Mouse (Mus musculus) kidney, postnatal 36 days (tissue): ENCODE results near the gene Gga3.

ENCODE experiments used
- DNase-seq, 2 experiments: peaks; one replicate each; pipeline ENCODE4 v3.0.0; 2021 to 2022; ENCODE audit warnings: mixed read lengths in 2 of 2

Gga3 gene

GRCm38 (mm10) chr11:115630532-115631504 lies 27.0 kb upstream of the Gga3 start:
- peak; percentile 43 to 51 for DNase-seq

- no peak for DNase-seq
Observed at GRCm38 (mm10) chr11:115629734-115630531, 26.1 kb upstream of the Gga3 start.

GRCm38 (mm10) chr11:115628465-115629101 lies 24.7 kb upstream of the Gga3 start:
- DNase-seq: no peak

GRCm38 (mm10) chr11:115627705-115628464 lies 24.0 kb upstream of the Gga3 start, which contains the start of gene Slc25a19:
Slc25a19 (minus strand) TSS chr11:115628295.
- DNase-seq: peak; percentile 100

- DNase-seq: no peak
Observed at GRCm38 (mm10) chr11:115626824-115627616, 23.2 kb upstream of the Gga3 start.

DNA sequence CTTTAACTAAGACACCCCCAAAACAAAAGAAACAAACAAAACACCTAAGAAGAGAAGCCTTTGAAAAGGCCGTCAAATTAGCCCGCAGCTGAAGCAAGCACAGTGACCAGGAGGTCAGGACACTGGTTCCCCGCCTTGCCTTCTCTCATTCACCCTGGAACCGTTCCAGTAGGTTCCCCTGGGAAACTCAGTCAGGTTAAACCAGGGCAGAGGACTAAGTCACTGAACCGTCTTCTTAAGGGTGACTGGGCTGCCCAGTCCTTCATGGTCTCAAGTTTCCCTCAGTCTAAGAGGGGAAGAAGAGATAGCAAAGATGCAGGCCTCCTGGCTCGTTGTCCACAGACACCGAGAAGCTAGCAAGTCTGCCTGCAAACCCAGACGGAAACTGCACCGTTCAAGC lies 22.0 kb upstream of the Gga3 start:
- peak; percentile 85 to 94 for DNase-seq

DNA sequence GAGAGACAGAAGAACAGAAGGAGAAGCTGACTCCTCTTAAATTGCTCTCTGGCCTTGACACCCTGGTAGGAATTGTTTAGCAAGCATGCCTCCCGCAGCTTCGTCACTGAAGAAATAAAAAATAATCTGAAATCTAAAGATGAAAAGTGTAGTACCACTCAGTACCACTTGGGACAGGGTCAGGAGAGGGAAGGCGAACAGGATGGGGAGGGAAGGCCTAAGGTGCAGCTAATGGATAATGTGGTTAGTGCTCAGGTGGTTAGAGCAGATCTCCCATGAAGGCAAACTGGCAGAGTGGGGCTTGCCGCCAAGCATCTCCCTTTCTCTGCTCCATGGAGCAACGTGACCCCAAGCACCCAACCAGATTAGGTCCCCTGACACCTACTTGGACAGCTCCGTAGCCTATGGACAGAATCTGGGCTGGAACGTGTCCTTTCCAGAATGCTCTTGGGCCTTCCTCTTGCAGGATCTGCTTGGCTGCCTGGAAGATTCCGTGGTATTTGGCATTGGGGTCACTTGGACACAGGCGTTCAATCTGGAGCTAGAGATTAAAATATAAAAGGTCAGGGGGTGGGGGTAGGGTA lies 19.7 kb upstream of the Gga3 start:
- DNase-seq: peak in 1 of 2 experiments; percentile 40

DNA sequence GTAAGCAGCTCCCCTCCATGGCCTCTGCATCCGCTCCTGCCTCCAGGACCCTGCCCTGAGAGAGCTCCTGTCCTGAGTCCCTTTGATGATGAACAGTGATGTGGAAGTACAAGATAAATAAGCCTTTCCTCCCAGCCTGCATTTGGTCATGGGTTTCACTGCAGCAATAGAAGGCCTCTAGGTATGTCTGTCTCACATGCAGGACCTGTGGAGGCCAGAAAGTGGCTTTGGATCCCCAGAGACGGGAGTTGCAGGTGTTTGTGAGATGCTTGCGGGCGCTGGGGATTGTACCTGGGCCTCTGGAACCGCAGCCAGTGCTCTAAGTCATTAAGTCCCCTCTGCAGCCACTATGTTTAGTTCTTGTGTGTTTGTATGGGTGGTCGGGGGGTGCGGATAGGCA lies 16.1 kb upstream of the Gga3 start:
- no peak for DNase-seq

- no peak for DNase-seq
Observed at GRCm38 (mm10) chr11:115618732-115619516, 15.1 kb upstream of the Gga3 start.

DNA sequence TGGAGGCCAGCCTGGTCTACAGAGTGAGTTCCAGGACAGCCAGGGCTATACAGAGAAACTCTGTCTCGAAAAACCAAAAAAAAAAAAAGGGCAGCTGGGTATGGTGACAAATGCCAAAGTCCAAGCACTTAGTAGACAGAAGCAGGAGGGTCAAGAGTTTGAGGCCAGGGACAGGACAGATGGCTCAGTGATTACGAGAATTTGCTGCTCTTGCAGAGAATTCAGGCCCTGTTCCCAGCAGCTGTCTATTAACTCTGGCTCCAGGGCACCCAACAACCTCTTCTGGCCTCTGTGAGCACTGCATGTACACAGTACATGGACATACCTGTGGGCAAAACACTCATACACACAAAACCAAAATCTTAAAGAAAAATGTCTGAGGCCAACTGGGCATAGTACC lies 14.2 kb upstream of the Gga3 start:
- peak; percentile 59 to 60 for DNase-seq

DNA sequence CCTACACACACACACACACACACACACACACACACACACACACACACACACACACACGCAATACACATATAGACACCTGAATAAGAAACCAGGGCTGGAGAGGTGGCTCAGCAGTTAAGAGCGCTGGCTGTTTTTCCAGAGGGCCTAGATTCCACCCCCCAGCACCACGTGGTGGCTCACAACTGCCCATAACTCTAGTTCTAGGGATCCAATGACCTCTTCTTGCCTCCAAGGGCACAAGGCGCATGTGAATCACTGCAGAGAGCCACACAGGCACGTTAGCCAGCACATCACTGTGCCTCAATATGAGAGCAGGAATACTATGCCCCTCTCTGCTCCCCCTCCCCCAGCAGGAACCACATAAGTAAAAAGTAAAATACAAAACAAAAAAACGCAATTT lies 13.0 kb upstream of the Gga3 start:
- DNase-seq: peak; percentile 72 to 76

GRCm38 (mm10) chr11:115616371-115616770 lies 12.5 kb upstream of the Gga3 start:
- DNase-seq: no peak

GRCm38 (mm10) chr11:115615875-115616274 lies 12.0 kb upstream of the Gga3 start:
- DNase-seq: peak; percentile 58 to 61

GRCm38 (mm10) chr11:115615108-115615825 lies 11.4 kb upstream of the Gga3 start:
- DNase-seq: peak; percentile 45 to 48

DNA sequence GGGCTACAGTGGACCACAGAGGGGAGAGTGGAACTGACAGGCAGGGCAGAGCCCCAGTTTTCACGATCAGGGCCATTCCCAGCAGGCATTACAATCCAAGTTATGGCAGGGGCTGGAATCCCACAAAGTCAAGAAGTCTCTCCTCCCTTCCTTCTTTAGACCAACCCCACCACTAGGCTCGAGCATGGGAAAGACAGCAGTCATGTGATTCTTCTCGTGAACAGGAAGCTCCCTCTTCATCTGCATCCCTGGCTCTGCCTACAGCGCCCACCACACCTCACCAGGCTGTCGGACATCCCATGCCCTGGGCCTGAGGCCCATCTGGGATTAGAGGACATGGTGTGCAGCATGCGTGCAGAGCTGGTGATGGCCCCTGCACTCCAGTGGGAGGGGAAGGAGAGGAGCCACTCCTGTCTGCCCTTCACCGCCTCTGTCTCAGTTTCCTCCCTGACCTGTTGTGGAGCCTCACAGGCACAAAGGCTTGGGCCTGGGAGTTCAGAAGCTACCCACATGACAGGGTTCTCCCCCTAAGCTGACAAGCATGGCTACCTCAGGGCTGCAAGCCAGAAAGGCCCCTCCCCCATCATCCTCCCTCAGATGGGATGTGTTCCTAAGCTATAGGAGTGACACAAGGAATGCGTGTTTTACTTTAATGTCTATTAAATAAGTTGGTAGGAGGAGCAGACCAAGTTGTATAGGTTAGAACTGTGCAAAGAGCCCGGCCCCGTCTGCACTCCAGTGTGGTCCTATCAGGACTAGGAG lies 10.7 kb upstream of the Gga3 start:
- DNase-seq: peak in 1 of 2 experiments; percentile 50

DNA sequence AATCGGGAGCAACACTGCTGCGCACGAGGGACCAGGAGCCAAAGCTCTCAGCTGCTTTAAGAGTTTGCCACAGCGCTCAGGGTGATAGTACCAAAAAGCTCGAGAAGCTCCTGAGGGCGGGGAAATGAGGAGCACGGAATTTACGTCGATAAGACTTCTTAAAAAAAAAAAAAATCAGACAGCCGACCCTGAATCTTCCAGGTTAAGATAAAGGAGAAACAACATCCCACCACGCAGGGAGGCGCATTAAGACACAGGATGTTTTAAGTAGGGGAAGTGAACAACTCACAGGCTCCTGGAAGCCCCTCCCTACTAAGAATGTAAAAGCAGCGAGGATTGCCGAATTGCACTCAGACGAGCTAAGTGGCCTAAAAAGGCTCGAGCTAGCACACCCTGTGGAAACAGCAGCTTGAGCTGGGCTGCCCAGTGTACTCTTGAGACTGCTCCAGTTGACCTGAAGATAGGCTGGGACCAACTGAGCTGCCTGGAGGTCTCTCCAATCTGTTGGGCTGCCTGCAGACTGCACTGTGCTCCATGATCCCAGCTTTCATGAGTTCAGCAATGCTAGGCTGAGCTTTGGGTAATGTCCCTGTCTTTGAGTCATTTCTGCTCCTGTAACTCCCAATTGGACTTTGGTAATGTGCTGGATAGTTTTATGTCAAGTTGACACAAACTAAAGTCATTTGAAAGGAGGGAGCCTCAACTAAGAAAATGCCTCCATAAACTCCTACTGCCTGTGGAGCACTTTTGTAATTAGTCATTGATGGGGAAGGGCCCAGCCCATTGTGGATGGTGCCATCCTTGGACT lies 9.5 kb upstream of the Gga3 start:
- no peak for DNase-seq

DNA sequence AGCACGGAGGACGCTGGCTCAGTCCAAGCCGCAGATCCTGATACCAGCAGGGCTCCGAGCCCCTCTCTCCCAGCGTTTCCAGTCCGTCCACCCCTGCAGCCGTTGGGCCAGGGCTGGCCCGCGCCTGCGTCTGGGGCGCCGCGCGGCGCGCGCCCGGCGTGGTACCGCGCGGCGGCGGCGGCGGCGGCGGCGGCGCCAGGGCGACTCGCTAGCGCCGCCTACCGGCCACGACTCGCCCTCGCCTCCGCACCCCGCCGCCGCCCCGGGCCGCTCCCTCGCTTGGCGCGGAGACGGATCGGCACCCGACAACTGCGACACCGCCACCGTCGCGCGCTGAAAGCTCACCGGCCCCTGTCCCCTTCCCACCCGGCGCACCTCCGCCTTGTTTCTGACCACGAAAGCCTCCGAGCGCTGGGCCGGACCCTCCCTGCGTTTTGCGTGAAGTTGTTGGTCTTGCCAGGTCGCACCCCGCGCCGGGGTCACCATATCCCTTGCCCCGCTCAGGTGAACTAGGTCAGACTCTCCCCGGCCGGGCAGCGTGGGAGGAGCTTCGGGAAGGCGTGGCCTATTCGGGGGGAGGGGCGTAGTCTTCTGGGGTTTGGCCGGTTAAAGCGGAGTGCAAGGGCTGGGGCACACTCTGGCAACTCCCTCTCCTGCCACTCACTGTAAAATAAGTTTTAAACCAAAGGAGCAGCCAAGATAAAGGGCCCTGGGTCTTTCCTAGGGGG lies 8.7 kb upstream of the Gga3 start, which contains the start of gene Mif4gd:
Gene Mif4gd, minus strand, starts transcription at position 560 of the 728 bp plus-strand sequence.
- peak; percentile 94 to 96 for DNase-seq
